Mouse (Mus musculus): ENCODE results near the gene H2afy. TPM values are rescaled to one million over a fixed set of nuclear protein-coding genes. Genes with fewer than 3 reads are reported as not detected.

Gene H2afy
- polyA plus RNA-seq, 1 experiment: 316 TPM

DNA sequence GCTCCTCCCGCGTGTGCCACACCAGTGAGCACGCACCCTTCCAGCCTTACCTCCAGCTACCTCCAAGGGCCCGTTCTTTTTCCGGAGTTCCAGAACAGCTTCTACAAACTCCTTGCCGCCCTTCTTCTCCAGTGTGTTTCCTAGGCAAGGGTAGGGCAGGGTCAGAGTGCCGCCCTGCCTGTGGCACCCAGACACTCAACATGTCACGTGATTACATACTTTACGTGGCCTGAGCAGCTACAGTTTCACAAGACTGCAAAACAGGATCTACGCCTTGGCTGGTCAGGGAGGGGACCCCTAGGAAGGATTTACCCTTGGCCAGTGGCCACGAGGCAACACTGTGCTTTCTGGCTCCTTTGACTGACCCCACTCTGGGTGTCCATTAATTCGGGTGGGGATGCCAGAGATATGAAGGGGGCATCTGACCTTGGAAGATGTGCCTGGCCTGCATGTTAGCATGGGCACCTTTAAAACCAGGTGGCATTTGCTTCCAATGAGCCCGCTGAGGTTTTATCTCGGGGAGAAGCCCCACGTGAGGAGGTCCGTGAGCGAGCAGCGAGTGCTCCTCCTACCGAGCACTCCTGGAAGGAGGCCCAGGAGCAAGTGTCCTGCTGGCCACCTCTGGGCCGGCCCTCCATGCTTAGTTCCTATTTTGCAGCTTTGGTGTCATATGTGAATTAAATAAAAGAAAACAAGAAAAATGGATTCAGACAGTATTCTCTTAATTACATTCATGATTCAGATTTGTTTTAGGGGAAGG lies 51.8 kb downstream of the H2afy start:
- 98% methylated on average over 20 of the region's 20 CpGs for WGBS
- H3K27me3 ChIP-seq (ENCODE audit: control insufficient read depth, insufficient read depth, low read length): no peaks in the 10 kb centered on the region
- H3K4me3 ChIP-seq (ENCODE audit: control insufficient read depth, insufficient read depth, low read length): no peak overlapping the region
- no peak overlapping the region for H3K27ac ChIP-seq (ENCODE audit: control insufficient read depth, insufficient read depth, low read length)
- TF ChIP-seq CTCF (IDR thresholded peaks at IDR 0.05; ENCODE audit: borderline replicate concordance, control insufficient read depth, extremely low read depth, insufficient read depth, low read length, poor library complexity) (no peak), POLR2A (IDR thresholded peaks at IDR 0.05; ENCODE audit: control insufficient read depth, extremely low read depth, insufficient read depth, low read length, poor library complexity) (no peak)
- H3K36me3 ChIP-seq (ENCODE audit: control insufficient read depth, insufficient read depth, low read length): peaks cover 79% of the 10 kb centered on the region
- no peak for DNase-seq
- H3K4me1 ChIP-seq (replicated peaks; ENCODE audit: control insufficient read depth, insufficient read depth, low read length): no peaks in the 10 kb centered on the region

DNA sequence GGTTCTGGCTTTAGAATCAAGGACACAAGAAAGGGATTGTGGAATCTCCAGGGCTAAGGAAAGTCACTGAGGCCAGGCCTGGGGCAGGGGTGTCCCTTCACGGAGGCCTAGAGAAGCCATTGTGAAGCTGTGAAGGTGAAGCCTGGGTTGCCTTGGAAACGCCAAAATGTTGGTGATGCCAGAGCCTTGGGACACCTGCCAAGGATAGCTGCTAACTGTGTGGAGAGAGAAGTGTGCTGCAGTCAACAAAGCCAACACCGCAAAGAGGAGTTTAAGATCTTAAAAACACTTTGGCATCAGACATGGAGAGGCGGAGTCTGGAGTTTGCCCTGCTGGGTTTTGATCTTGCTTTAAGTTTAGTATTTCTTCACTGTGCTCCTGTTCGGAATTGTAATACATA lies 54.5 kb downstream of the H2afy start:
- Histone ChIP-seq H3K36me3 (ENCODE audit: control insufficient read depth, insufficient read depth, low read length) (peaks cover 81% of the 10 kb centered on the region), H3K4me1 (replicated peaks; ENCODE audit: control insufficient read depth, insufficient read depth, low read length) (no peaks in the 10 kb centered on the region), H3K27ac (ENCODE audit: control insufficient read depth, insufficient read depth, low read length) (no peak overlapping the region), H3K4me3 (ENCODE audit: control insufficient read depth, insufficient read depth, low read length) (no peak overlapping the region), H3K27me3 (ENCODE audit: control insufficient read depth, insufficient read depth, low read length) (no peaks in the 10 kb centered on the region)
- 95% methylated on average over 5 of the region's 5 CpGs for WGBS
- no peak for DNase-seq
- TF ChIP-seq POLR2A (IDR thresholded peaks at IDR 0.05; ENCODE audit: control insufficient read depth, extremely low read depth, insufficient read depth, low read length, poor library complexity) (no peak), CTCF (IDR thresholded peaks at IDR 0.05; ENCODE audit: borderline replicate concordance, control insufficient read depth, extremely low read depth, insufficient read depth, low read length, poor library complexity) (no peak)

DNA sequence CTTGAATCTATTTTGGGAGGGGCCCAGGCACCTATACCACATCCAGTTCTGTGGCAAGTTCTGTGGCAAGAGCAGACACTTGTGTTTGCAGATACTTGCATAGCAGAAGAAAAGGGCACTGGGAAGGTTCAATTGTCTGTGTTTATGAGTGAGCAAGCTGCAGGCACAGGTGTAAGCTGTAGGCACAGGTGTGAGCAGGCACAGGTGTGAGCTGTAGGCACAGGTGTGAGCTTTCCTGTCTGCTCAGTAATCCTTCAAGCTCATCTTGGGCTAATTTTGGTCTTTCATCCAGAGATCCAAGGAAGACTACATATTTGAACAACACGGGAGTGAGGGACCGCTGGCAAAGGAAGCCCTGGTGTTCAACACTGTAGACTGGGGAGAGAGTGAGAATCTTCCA lies 56.5 kb downstream of the H2afy start:
- H3K27ac ChIP-seq (ENCODE audit: control insufficient read depth, insufficient read depth, low read length): no peak overlapping the region
- no peaks in the 10 kb centered on the region for H3K4me1 ChIP-seq (replicated peaks; ENCODE audit: control insufficient read depth, insufficient read depth, low read length)
- H3K4me3 ChIP-seq (ENCODE audit: control insufficient read depth, insufficient read depth, low read length): no peak overlapping the region
- WGBS: 93% methylated on average over 2 of the region's 2 CpGs
- DNase-seq: no peak
- H3K36me3 ChIP-seq (ENCODE audit: control insufficient read depth, insufficient read depth, low read length): peaks cover 93% of the 10 kb centered on the region
- TF ChIP-seq CTCF (IDR thresholded peaks at IDR 0.05; ENCODE audit: borderline replicate concordance, control insufficient read depth, extremely low read depth, insufficient read depth, low read length, poor library complexity): no peak
- H3K27me3 ChIP-seq (ENCODE audit: control insufficient read depth, insufficient read depth, low read length): no peaks in the 10 kb centered on the region

DNA sequence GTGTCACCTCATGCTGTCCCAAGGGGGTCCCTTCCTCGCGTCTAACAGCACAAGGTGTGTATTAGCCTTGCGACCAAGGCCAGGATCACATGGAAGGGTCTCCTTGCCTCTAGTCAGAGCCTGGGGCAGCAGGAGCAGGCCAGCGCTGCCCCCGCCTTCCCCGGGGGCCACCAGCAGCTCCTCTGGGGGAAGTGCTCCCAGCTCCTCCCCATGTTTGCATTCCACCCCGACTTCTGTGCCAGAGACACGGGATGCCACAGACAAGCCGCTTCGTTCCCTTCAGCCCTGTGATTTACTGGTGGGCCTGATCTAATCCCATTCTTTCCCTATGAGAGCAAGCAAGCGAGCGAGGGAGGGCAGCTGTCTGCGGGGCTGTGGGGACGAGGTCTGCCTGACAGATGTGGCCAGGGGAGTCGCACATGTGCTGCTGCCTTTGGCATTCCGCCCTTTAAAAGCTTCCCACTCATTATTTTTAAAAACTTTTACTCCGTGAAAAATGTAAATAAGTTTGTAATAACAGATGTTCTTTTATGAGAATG lies 57.4 kb downstream of the H2afy start:
- Histone ChIP-seq H3K4me1 (replicated peaks; ENCODE audit: control insufficient read depth, insufficient read depth, low read length) (no peaks in the 10 kb centered on the region), H3K36me3 (ENCODE audit: control insufficient read depth, insufficient read depth, low read length) (peaks cover 93% of the 10 kb centered on the region), H3K27me3 (ENCODE audit: control insufficient read depth, insufficient read depth, low read length) (no peaks in the 10 kb centered on the region), H3K27ac (ENCODE audit: control insufficient read depth, insufficient read depth, low read length) (no peak overlapping the region), H3K4me3 (ENCODE audit: control insufficient read depth, insufficient read depth, low read length) (no peak overlapping the region)
- 95% methylated on average over 17 of the region's 17 CpGs for WGBS
- DNase-seq: no peak
- TF ChIP-seq CTCF (IDR thresholded peaks at IDR 0.05; ENCODE audit: borderline replicate concordance, control insufficient read depth, extremely low read depth, insufficient read depth, low read length, poor library complexity) (no peak), POLR2A (IDR thresholded peaks at IDR 0.05; ENCODE audit: control insufficient read depth, extremely low read depth, insufficient read depth, low read length, poor library complexity) (no peak)

DNA sequence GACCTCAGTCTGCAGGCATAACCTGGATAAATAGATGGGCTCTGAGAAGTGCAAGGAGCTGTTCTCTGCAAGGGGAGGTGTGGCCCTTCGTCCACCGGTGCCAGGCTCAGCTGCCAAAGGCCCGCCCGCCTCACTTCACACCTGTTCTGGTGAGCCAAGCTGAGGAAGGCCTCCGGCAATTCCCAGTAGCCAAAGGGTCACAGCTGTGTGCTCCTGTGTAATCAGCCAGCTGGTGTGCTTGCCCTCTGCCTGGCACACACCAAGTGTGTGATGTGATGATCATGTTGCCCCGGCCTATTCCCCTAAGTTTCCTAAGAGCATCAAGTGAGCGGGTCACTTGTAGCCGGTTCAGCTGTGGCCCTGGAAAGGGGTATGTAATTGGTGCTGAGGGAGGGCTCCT lies 60.2 kb downstream of the H2afy start:
- no peak overlapping the region for H3K27ac ChIP-seq (ENCODE audit: control insufficient read depth, insufficient read depth, low read length)
- no peaks in the 10 kb centered on the region for H3K27me3 ChIP-seq (ENCODE audit: control insufficient read depth, insufficient read depth, low read length)
- TF ChIP-seq CTCF (IDR thresholded peaks at IDR 0.05; ENCODE audit: borderline replicate concordance, control insufficient read depth, extremely low read depth, insufficient read depth, low read length, poor library complexity) (no peak), POLR2A (IDR thresholded peaks at IDR 0.05; ENCODE audit: control insufficient read depth, extremely low read depth, insufficient read depth, low read length, poor library complexity) (no peak)
- H3K4me3 ChIP-seq (ENCODE audit: control insufficient read depth, insufficient read depth, low read length): no peak overlapping the region
- peaks cover 80% of the 10 kb centered on the region for H3K36me3 ChIP-seq (ENCODE audit: control insufficient read depth, insufficient read depth, low read length)
- no peaks in the 10 kb centered on the region for H3K4me1 ChIP-seq (replicated peaks; ENCODE audit: control insufficient read depth, insufficient read depth, low read length)
- WGBS: 96% methylated on average over 8 of the region's 8 CpGs
- no peak for DNase-seq

DNA sequence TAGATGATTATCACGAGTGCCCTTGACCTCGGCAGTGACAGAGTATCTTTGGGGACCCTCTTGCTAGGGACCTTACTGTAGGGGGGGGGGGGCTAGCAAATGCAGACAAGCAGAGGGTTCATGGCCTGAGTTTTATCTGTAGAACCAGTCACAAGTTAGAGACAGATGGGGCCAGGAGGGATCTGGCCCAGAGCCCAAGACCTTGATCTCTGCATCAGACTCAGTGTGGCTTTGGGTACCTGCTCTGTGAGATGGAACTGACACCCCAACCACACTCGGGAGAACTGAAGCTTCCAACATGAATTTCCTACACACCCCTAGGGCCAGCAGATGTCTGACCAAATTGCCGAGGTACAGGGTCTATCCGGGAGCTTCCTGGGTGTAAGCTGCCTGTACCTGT lies 63.0 kb downstream of the H2afy start:
- 90% methylated on average over 5 of the region's 5 CpGs for WGBS
- H3K4me1 ChIP-seq (replicated peaks; ENCODE audit: control insufficient read depth, insufficient read depth, low read length): no peaks in the 10 kb centered on the region
- no peaks in the 10 kb centered on the region for H3K27me3 ChIP-seq (ENCODE audit: control insufficient read depth, insufficient read depth, low read length)
- H3K4me3 ChIP-seq (ENCODE audit: control insufficient read depth, insufficient read depth, low read length): no peak overlapping the region
- TF ChIP-seq POLR2A (IDR thresholded peaks at IDR 0.05; ENCODE audit: control insufficient read depth, extremely low read depth, insufficient read depth, low read length, poor library complexity): no peak
- TF ChIP-seq CTCF (IDR thresholded peaks at IDR 0.05; ENCODE audit: borderline replicate concordance, control insufficient read depth, extremely low read depth, insufficient read depth, low read length, poor library complexity): no peak
- no peak for DNase-seq
- no peak overlapping the region for H3K27ac ChIP-seq (ENCODE audit: control insufficient read depth, insufficient read depth, low read length)
- peaks cover 63% of the 10 kb centered on the region for H3K36me3 ChIP-seq (ENCODE audit: control insufficient read depth, insufficient read depth, low read length)

DNA sequence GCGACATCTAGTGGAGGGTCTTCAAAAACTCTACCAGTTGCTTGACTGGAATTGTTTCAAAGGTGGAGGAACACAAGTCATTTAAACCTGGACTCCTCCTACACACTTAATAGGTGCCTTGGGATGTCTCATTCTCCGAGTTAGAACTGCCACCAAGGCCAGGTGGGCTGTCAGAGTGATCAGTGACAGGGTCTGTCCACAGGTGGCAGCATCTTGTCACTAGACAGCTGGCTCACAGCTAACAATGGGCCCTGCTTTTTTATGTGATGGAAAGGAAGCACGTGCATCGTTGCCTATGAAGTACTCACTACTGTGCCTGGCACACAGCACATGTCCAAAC lies 63.9 kb downstream of the H2afy start:
- Histone ChIP-seq H3K27me3 (ENCODE audit: control insufficient read depth, insufficient read depth, low read length) (no peaks in the 10 kb centered on the region), H3K27ac (ENCODE audit: control insufficient read depth, insufficient read depth, low read length) (no peak overlapping the region), H3K4me3 (ENCODE audit: control insufficient read depth, insufficient read depth, low read length) (no peak overlapping the region), H3K4me1 (replicated peaks; ENCODE audit: control insufficient read depth, insufficient read depth, low read length) (no peaks in the 10 kb centered on the region), H3K36me3 (ENCODE audit: control insufficient read depth, insufficient read depth, low read length) (peaks cover 55% of the 10 kb centered on the region)
- WGBS: 72% methylated on average over 4 of the region's 4 CpGs
- TF ChIP-seq POLR2A (IDR thresholded peaks at IDR 0.05; ENCODE audit: control insufficient read depth, extremely low read depth, insufficient read depth, low read length, poor library complexity) (no peak), CTCF (IDR thresholded peaks at IDR 0.05; ENCODE audit: borderline replicate concordance, control insufficient read depth, extremely low read depth, insufficient read depth, low read length, poor library complexity) (no peak)
- DNase-seq: peak; percentile 15

All from thymus, adult 2 months (tissue).